Mouse (Mus musculus) limb, embryonic 11.5 days (tissue): ENCODE data around the gene Ppp4r4. TPM values are rescaled to one million over a fixed set of nuclear protein-coding genes. Genes with fewer than 3 reads are reported as not detected.

Experiments
- ATAC-seq: fragments of 200-750 bp; cut with Nextera tagmentation; 2 replicates; pipeline ENCODE4 v1.8.0; 2017; ENCODE audit warnings: low read depth; ENCODE audit not compliant: insufficient number of reproducible peaks, low FRiP score, low TSS enrichment
- DNase-seq: peaks from one replicate; pipeline ENCODE4 v3.0.0-alpha.2; 2015; ENCODE audit warnings: low spot score
- H3K27ac ChIP-seq: fragments of 300-500 bp; sonication (generic); replicated peaks from 2 replicates; pipeline ENCODE4 v1.5.1; 2014; ENCODE audit warnings: low read depth, mild to moderate bottlenecking, low read length
- H3K27me3 ChIP-seq: fragments of 300-500 bp; sonication (generic); 2 replicates; pipeline ENCODE4 v1.6.1; 2014; ENCODE audit warnings: mild to moderate bottlenecking, low read length, mixed read lengths; ENCODE audit not compliant: control insufficient read depth, insufficient read depth
- H3K36me3 ChIP-seq: fragments of 300-500 bp; sonication (generic); 2 replicates; pipeline ENCODE4 v1.6.1; 2014; ENCODE audit warnings: mild to moderate bottlenecking, low read length, moderate library complexity, mixed read lengths; ENCODE audit not compliant: control insufficient read depth, insufficient read depth
- H3K4me1 ChIP-seq: fragments of 300-500 bp; sonication (generic); 2 replicates; pipeline ENCODE4 v1.6.1; 2014; ENCODE audit warnings: low read length, mixed read lengths; ENCODE audit not compliant: control insufficient read depth, insufficient read depth
- H3K4me2 ChIP-seq: fragments of 300-500 bp; sonication (generic); 2 replicates; pipeline ENCODE4 v1.6.1; 2014; ENCODE audit warnings: low read depth, mild to moderate bottlenecking, moderate library complexity; ENCODE audit not compliant: severe bottlenecking
- H3K4me3 ChIP-seq: fragments of 300-500 bp; sonication (generic); 2 replicates; pipeline ENCODE4 v1.5.1; 2014; ENCODE audit warnings: low read depth, low read length
- H3K9ac ChIP-seq: fragments of 300-500 bp; sonication (generic); 2 replicates; pipeline ENCODE4 v1.6.1; 2014; ENCODE audit warnings: mild to moderate bottlenecking, low read length
- H3K9me3 ChIP-seq: fragments of 300-500 bp; sonication (generic); 2 replicates; pipeline ENCODE4 v1.6.1; 2016; ENCODE audit warnings: low read length; ENCODE audit not compliant: control insufficient read depth
- WGBS: fragments of 180-500 bp; shearing (Covaris S2); extraction: QIAGEN DNeasy Blood & Tissue Kit; methylation state at CpG from one replicate; pipeline ENCODE4 v1.1.7; 2014; 5-methylcytosine and 5-hydroxymethylcytosine counted together
- polyA plus RNA-seq: library from polyadenylated mRNA; unstranded; fragments of >200 nt; fragmentation: Nextera tagmentation; extraction: Ambion mirVana; gene quantifications from 2 replicates; pipeline ENCODE4 v1.2.1, GENCODE M21; 2014

Gene Ppp4r4
- polyA plus RNA-seq, 1 experiment from 2014 or later: 2.2 TPM

DNA sequence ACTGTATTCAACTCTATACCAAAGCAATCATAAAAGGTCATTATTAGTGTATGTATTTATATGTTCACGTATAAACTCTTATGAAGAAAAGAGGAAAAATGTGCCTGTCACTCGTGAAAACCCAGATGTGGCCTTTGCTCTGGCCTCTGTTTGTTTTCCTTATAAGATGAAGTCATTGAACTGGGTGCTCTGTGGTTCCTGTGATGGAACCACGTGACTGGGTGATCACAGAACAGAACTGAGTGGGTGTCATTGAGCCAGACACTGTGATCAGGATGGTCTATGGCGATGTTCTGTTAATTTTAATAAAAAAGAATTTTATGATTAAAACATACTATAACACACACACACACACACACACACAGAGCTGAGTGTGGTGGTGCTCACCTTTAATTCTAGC, 83.7 kb downstream of the Ppp4r4 start:
- no peak overlapping the region for H3K4me2 ChIP-seq
- DNase-seq: no peak
- no peaks in the 10 kb centered on the region for H3K36me3 ChIP-seq
- no peak overlapping the region for H3K9ac ChIP-seq
- no peaks in the 10 kb centered on the region for H3K9me3 ChIP-seq
- H3K27me3 ChIP-seq: no peaks in the 10 kb centered on the region
- H3K4me3 ChIP-seq: no peak overlapping the region
- no peak overlapping the region for H3K27ac ChIP-seq
- no peak for ATAC-seq
- H3K4me1 ChIP-seq: no peaks in the 10 kb centered on the region
- 85% methylated on average over 4 of the region's 4 CpGs for WGBS

DNA sequence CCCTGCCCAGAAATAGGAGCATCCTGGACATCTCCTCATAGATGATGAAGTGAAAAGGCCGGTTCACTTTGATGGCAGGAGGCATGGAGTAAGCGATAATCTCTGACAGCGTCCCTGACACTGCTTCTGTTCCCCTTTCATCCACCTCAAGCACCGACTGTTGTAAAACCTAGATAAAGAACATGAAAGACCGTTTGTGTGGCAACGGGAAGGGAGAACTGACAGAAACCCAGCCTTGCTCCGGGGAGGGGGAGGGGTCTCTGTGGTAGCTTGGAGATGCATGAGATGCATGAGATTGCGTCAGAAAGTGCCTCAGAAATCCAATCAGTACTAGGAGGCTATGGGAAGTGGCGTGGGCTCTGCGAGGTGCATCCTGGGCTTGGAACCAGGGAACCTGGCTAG, 84.8 kb downstream of the Ppp4r4 start:
- Histone ChIP-seq H3K4me2 (no peak overlapping the region), H3K27me3 (no peaks in the 10 kb centered on the region), H3K9ac (no peak overlapping the region), H3K27ac (no peak overlapping the region), H3K4me1 (no peaks in the 10 kb centered on the region), H3K36me3 (no peaks in the 10 kb centered on the region), H3K9me3 (no peaks in the 10 kb centered on the region), H3K4me3 (no peak overlapping the region)
- 75% methylated on average over 10 of the region's 10 CpGs for WGBS
- no peak for ATAC-seq
- DNase-seq: no peak

GRCm38 (mm10) chr12:103631203-103631612, 99.1 kb downstream of the Ppp4r4 start, which contains the start of gene Serpina10:
Gene Serpina10, minus strand, starts transcription at chr12:103631444.
- Histone ChIP-seq H3K4me1 (no peaks in the 10 kb centered on the region), H3K9me3 (no peaks in the 10 kb centered on the region), H3K4me3 (no peak within 1 kb of the TSS), H3K4me2 (no peak within 1 kb of the TSS), H3K27ac (no peak within 1 kb of the TSS), H3K27me3 (no peaks in the 10 kb centered on the region), H3K9ac (no peak within 1 kb of the TSS), H3K36me3 (no peaks in the 10 kb centered on the region)
- ATAC-seq (no peak), DNase-seq (no peak)
- WGBS: 61% methylated on average over 3 of the region's 3 CpGs

DNA sequence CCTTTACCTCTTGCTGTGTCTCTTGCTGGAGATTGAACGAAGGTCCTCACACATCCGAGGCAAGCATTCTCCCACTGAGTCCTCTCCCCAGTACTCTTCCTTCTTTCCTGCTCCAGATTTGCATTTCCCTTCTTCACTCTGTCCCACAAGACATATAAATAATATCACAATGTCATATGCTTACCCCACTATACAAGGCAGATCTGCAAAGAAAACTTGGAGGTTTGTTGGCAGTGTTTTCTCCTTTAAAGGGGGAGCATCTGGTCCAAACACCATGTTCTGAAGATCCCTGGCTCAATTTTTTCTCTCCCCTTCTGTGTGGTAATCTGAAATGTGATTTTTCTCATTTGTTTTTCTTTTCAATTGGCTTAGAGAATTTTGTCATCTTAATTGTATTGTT, 102.3 kb downstream of the Ppp4r4 start:
- no peak overlapping the region for H3K4me3 ChIP-seq

DNA sequence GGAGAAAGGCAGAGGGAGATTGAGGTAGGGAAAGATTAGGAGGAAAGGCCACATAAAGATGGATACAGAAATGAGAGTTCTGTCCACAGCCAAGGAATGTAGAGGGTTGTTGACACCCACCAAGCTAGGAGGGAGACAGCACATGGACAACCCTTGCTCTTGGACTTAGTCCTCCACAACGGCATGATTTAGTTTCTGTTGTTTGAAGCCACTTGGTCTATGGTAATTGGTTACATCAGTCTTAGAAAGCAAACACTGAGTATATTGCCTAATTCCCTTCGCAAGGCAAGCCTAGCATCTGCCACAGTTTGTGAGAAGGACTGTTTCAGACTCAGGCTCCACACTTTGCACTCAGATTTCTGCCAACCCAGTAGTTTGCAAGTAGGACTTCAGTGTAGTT, 103.8 kb downstream of the Ppp4r4 start:
- 85% methylated on average over 2 of the region's 2 CpGs for WGBS
- no peak for ATAC-seq

More for the DNA sequence above, 102.3 kb downstream of the Ppp4r4 start:
- Histone ChIP-seq H3K4me1 (no peaks in the 10 kb centered on the region), H3K9ac (no peak overlapping the region), H3K27ac (no peak overlapping the region), H3K9me3 (no peaks in the 10 kb centered on the region), H3K27me3 (no peaks in the 10 kb centered on the region), H3K36me3 (no peaks in the 10 kb centered on the region), H3K4me2 (no peak overlapping the region)
- 80% methylated on average over 2 of the region's 2 CpGs for WGBS
- DNase-seq (no peak), ATAC-seq (no peak)

GRCm38 (mm10) chr12:103643336-103643735, 111.3 kb downstream of the Ppp4r4 start:
- Histone ChIP-seq H3K4me2 (no peak overlapping the region), H3K4me1 (no peaks in the 10 kb centered on the region), H3K36me3 (no peaks in the 10 kb centered on the region), H3K27me3 (no peaks in the 10 kb centered on the region), H3K9me3 (no peaks in the 10 kb centered on the region), H3K27ac (no peak overlapping the region), H3K4me3 (no peak overlapping the region), H3K9ac (no peak overlapping the region)
- no peak for ATAC-seq
- WGBS: 0% methylated on average over 2 of the region's 2 CpGs
- peak; percentile 90 for DNase-seq

More for the DNA sequence above, 103.8 kb downstream of the Ppp4r4 start:
- no peak for DNase-seq
- no peaks in the 10 kb centered on the region for H3K9me3 ChIP-seq
- no peaks in the 10 kb centered on the region for H3K36me3 ChIP-seq
- H3K4me2 ChIP-seq: no peak overlapping the region
- H3K27ac ChIP-seq: no peak overlapping the region
- H3K4me3 ChIP-seq: no peak overlapping the region
- no peaks in the 10 kb centered on the region for H3K27me3 ChIP-seq
- H3K9ac ChIP-seq: no peak overlapping the region
- H3K4me1 ChIP-seq: no peaks in the 10 kb centered on the region

DNA sequence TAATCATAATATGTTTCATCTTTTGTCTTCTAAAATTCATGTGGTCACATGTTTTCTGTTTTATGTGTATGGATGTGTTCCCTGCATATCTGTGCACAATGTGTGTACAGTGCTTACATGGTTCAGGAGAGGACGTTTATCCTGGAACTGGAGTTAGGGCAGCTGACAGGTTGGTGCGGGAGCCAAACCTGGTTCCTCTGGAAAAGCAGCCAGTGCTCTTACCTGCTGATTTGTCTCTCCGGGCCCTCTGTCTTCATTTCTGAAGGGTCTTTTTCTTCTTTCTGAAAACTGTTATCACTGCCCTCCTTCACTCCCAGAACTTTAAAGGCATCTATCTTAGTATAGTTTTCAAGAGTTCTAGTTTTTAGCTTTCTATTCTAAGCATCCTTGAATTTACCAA, 111.7 kb downstream of the Ppp4r4 start:
- WGBS: 82% methylated on average over 3 of the region's 3 CpGs

GRCm38 (mm10) chr12:103644601-103645000, 112.5 kb downstream of the Ppp4r4 start:
- H3K9me3 ChIP-seq: no peaks in the 10 kb centered on the region
- H3K4me1 ChIP-seq: no peaks in the 10 kb centered on the region
- no peak overlapping the region for H3K4me3 ChIP-seq
- ATAC-seq (no peak), DNase-seq (no peak)
- no peaks in the 10 kb centered on the region for H3K27me3 ChIP-seq
- no peak overlapping the region for H3K27ac ChIP-seq
- no peaks in the 10 kb centered on the region for H3K36me3 ChIP-seq
- H3K9ac ChIP-seq: no peak overlapping the region
- 49% methylated on average over 5 of the region's 5 CpGs for WGBS
- H3K4me2 ChIP-seq: no peak overlapping the region

More for the DNA sequence above, 111.7 kb downstream of the Ppp4r4 start:
- Histone ChIP-seq H3K4me2 (no peak overlapping the region), H3K4me1 (no peaks in the 10 kb centered on the region), H3K36me3 (no peaks in the 10 kb centered on the region), H3K9ac (no peak overlapping the region), H3K9me3 (no peaks in the 10 kb centered on the region), H3K27ac (no peak overlapping the region), H3K4me3 (no peak overlapping the region), H3K27me3 (no peaks in the 10 kb centered on the region)
- ATAC-seq (no peak), DNase-seq (no peak)

DNA sequence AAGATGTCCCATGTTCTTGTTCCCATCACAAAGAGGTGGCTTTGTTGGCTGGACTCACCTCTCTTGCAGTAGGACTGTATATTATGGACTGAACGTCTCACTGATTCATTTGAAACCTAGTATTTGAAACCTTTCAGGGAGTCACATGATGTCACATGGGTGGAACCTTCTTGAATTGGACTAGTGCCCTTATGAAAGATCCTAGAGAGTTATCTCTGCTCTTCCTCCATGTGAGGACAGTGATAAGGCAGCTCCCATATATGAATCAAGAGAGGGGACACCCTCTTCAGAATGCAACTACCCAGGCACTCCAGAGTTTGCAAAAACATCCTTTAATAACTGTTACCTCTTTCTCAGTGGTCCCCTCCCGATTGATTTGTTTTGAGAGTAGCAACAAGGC, 114.2 kb downstream of the Ppp4r4 start:
- H3K36me3 ChIP-seq: no peaks in the 10 kb centered on the region
- no peak for ATAC-seq
- no peak overlapping the region for H3K9ac ChIP-seq
- no peaks in the 10 kb centered on the region for H3K27me3 ChIP-seq
- WGBS: 78% methylated on average over 2 of the region's 2 CpGs
- H3K9me3 ChIP-seq: no peaks in the 10 kb centered on the region
- no peak for DNase-seq
- no peaks in the 10 kb centered on the region for H3K4me1 ChIP-seq
- H3K4me2 ChIP-seq: no peak overlapping the region
- H3K4me3 ChIP-seq: no peak overlapping the region
- H3K27ac ChIP-seq: no peak overlapping the region
